Mouse (Mus musculus) liver, embryonic 18 days (tissue): ENCODE data around the gene Prdm10. TPM values are rescaled to one million over a fixed set of nuclear protein-coding genes. Genes with fewer than 3 reads are reported as not detected.

Source experiments
- polyA plus RNA-seq: library from polyadenylated mRNA; depleted of rRNA; stranded (reverse); fragments of >200 nt; gene quantifications from 2 replicates; pipeline ENCODE4 v1.2.3, GENCODE M21; 2012; rRNA removed

Gene Prdm10
- polyA plus RNA-seq: 8.7 and 9.4 TPM in 2 replicates

GRCm38 (mm10) chr9:31280366-31281010, at the start of gene Prdm10:
Prdm10 (plus strand) TSS chr9:31280538.

GRCm38 (mm10) chr9:31385947-31386354, 105.6 kb downstream of the Prdm10 start, which contains the start of gene Nfrkb:
Nfrkb (plus strand) TSS chr9:31386192.

Other genes starting within 250 kb of the Prdm10 start
- 4.9 and 5.3 TPM in 2 replicates for gene Zbtb44, start 249.9 kb upstream of the Prdm10 start, polyA plus RNA-seq
- 0.79 and 0.80 TPM in 2 replicates for gene St14, start 148.7 kb upstream of the Prdm10 start, polyA plus RNA-seq
- gene Aplp2, start 68.7 kb upstream of the Prdm10 start, polyA plus RNA-seq: 173 and 187 TPM in 2 replicates
- gene Nfrkb, start 105.7 kb downstream of the Prdm10 start, polyA plus RNA-seq: 5.0 and 5.8 TPM in 2 replicates
- 0.02 and 0.08 TPM in 2 replicates for gene Tmem45b, start 183.9 kb downstream of the Prdm10 start, polyA plus RNA-seq